Mouse (Mus musculus): ENCODE results near the gene Zfp646. TPM values are rescaled to one million over a fixed set of nuclear protein-coding genes. Genes with fewer than 3 reads are reported as not detected.

Gene Zfp646
- total RNA-seq, 2 experiments from 2014 or later = 28.1 to 30.4 TPM

DNA sequence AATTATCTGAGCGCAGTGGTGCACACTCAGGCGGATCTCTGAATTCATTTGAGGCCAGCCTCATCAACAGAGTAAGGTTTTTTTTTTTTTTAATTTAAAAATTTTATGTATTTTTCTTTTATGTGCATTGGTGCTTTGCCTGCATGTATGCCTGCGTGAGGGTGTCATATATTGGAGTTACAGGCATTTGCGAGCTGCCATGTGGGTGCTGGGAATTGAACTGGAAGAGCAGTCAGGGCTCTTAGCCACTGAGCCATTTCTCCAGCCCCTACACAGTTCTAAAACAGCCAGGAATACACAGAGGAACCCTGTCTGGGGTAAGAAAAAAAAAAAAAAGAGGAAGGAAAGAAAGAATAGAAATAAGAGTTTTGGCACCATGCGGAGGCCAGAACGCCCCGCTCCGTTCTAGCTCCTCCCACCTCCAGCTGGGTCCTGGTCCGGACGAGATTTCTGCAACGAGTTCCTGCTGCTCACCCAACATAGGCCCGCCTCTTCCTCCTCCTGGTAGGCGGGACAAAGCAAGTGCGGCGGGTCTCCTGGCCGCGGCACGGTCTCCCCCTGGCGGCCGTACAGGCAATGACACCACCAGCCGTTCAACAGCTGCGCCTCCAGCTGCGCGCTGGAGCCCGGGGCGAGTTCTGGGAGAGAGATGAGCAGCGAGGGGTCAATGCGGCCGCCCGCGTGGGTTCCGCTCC lies 59.2 kb downstream of the Zfp646 start:
- peak; percentile 95 to 97 for DNase-seq (ENCODE audit: low spot score in 2 of 2)
- intact Hi-C loops (cut with DNase I) = loop anchor here (5.0 kb wide), 1 partner anchor 163 kb away; no protein-coding TSS in a partner anchor

Other genes starting within 250 kb of the Zfp646 start
- 10 to 100 TPM; 37.6 to 43.0 TPM for gene Bcl7c, start 167.3 kb upstream of the Zfp646 start, total RNA-seq (2021)
- gene Ctf1, start 163.5 kb upstream of the Zfp646 start, total RNA-seq (2021) = 1 to 10 TPM; 2.6 to 3.4 TPM
- gene Ctf2, start 144.1 kb upstream of the Zfp646 start, total RNA-seq (2021) = not detected
- gene Fbxl19, start 131.7 kb upstream of the Zfp646 start, total RNA-seq (2021) = 10 to 100 TPM; 81.3 to 88.2 TPM
- 10 to 100 TPM; 23.1 to 23.7 TPM for gene Orai3, start 106.4 kb upstream of the Zfp646 start, total RNA-seq (2021)
- gene Setd1a, start 99.6 kb upstream of the Zfp646 start, total RNA-seq (2021) = 10 to 100 TPM; 42.3 to 43.4 TPM
- gene Gm49388, start 90.6 kb upstream of the Zfp646 start, total RNA-seq (2021) = 1 to 10 TPM; 3.5 to 4.5 TPM
- 1 to 10 TPM; 3.6 to 6.8 TPM for gene Hsd3b7, start 75.6 kb upstream of the Zfp646 start, total RNA-seq (2021)
- gene Stx4a, start 51.9 kb upstream of the Zfp646 start, total RNA-seq (2021) = 10 to 100 TPM; 70.5 to 76.0 TPM
- 100 to 1,000 TPM; 437 to 445 TPM for gene Stx1b, start 51.7 kb upstream of the Zfp646 start, total RNA-seq (2021)
- gene Zfp668, start 607 bp downstream of the Zfp646 start, total RNA-seq (2021) = 10 to 100 TPM; 20.6 to 20.7 TPM
- 1 to 10 TPM; 1.7 to 1.9 TPM for gene Prss53, start 14.7 kb downstream of the Zfp646 start, total RNA-seq (2021)
- gene Gm21974, start 19.2 kb downstream of the Zfp646 start, total RNA-seq (2021) = not detected
- gene Vkorc1, start 19.4 kb downstream of the Zfp646 start, total RNA-seq (2021) = 10 to 100 TPM; 22.9 to 26.0 TPM
- gene Bckdk, start 27.9 kb downstream of the Zfp646 start, total RNA-seq (2021) = 10 to 100 TPM; 33.7 to 37.6 TPM
- 10 to 100 TPM; 28.6 to 28.7 TPM for gene Kat8, start 36.3 kb downstream of the Zfp646 start, total RNA-seq (2021)
- gene Prss8, start 53.9 kb downstream of the Zfp646 start, total RNA-seq (2021) = under 1 TPM in 1 of 2 experiments, not detected in 1; 0.64 TPM
- 1 to 10 TPM; 8.0 to 9.3 TPM for gene Prss36, start 70.5 kb downstream of the Zfp646 start, total RNA-seq (2021)
- gene Fus, start 91.2 kb downstream of the Zfp646 start, total RNA-seq (2021) = 100 to 1,000 TPM; 270 to 316 TPM
- gene Pycard, start 117.6 kb downstream of the Zfp646 start, total RNA-seq (2021) = 1 to 10 TPM; 2.3 to 4.0 TPM
- 1 to 10 TPM; 1.1 to 1.5 TPM for gene Trim72, start 127.7 kb downstream of the Zfp646 start, total RNA-seq (2021)
- gene Itgam, start 186.4 kb downstream of the Zfp646 start, total RNA-seq (2021) = 10 to 100 TPM; 10.8 to 11.2 TPM
- gene Gm49368, start 186.5 kb downstream of the Zfp646 start, total RNA-seq (2021) = not detected

All from left cerebral cortex, postnatal 25 days (tissue).